Mouse (Mus musculus) bone marrow, adult 2 months (tissue): Measurements from ENCODE around the gene Mrto4. TPM values are rescaled to one million over a fixed set of nuclear protein-coding genes. Genes with fewer than 3 reads are reported as not detected.
"Not testable (repeated sequence)": the region's sequence is repeated elsewhere in the genome, so short reads cannot be mapped to it uniquely, and the experiment has no call there.

Source experiments
- H3K27ac ChIP-seq: fragments of 200-500 bp; 2 replicates; pipeline ENCODE4 v1.5.1; 2012; ENCODE audit warnings: low read depth, mild to moderate bottlenecking, control low read depth, inconsistent platforms, low read length; ENCODE audit not compliant: control insufficient read depth, poor library complexity, insufficient read depth
- H3K4me1 ChIP-seq: fragments of 200-500 bp; 2 replicates; pipeline ENCODE4 v1.6.1; 2011; ENCODE audit warnings: low read length; ENCODE audit not compliant: control insufficient read depth, insufficient read depth
- H3K4me3 ChIP-seq: fragments of 200-500 bp; replicated peaks from 2 replicates; pipeline ENCODE3; 2011; ENCODE audit warnings: mild to moderate bottlenecking, low read depth, low read length, control low read depth; ENCODE audit not compliant: control insufficient read depth
- CTCF ChIP-seq: fragments of 200-500 bp; IDR thresholded peaks from 2 replicates; pipeline ENCODE4 v1.5.1; 2011; ENCODE audit warnings: low read length, control low read depth; ENCODE audit not compliant: control insufficient read depth, insufficient read depth
- POLR2A ChIP-seq: fragments of 200-500 bp; IDR thresholded peaks from 2 replicates; pipeline ENCODE4 v1.6.1; 2011; ENCODE audit warnings: low read depth, mild to moderate bottlenecking, control low read depth, low read length, borderline replicate concordance; ENCODE audit not compliant: control insufficient read depth
- WGBS: fragments of 180-500 bp; shearing (Covaris S2); methylation state at CpG from one replicate; pipeline ENCODE4 v1.1.7; 2018; 5-methylcytosine and 5-hydroxymethylcytosine counted together
- polyA plus RNA-seq: library from polyadenylated mRNA; stranded (reverse); fragments of >200 nt; gene quantifications from 2 replicates; pipeline ENCODE4 v1.2.4, GENCODE M21; 2011; ENCODE audit warnings: low replicate concordance; ENCODE audit not compliant: missing spikeins, insufficient read depth, insufficient read length

The Mrto4 gene
- polyA plus RNA-seq, result 64.0 and 64.4 TPM in 2 replicates

DNA sequence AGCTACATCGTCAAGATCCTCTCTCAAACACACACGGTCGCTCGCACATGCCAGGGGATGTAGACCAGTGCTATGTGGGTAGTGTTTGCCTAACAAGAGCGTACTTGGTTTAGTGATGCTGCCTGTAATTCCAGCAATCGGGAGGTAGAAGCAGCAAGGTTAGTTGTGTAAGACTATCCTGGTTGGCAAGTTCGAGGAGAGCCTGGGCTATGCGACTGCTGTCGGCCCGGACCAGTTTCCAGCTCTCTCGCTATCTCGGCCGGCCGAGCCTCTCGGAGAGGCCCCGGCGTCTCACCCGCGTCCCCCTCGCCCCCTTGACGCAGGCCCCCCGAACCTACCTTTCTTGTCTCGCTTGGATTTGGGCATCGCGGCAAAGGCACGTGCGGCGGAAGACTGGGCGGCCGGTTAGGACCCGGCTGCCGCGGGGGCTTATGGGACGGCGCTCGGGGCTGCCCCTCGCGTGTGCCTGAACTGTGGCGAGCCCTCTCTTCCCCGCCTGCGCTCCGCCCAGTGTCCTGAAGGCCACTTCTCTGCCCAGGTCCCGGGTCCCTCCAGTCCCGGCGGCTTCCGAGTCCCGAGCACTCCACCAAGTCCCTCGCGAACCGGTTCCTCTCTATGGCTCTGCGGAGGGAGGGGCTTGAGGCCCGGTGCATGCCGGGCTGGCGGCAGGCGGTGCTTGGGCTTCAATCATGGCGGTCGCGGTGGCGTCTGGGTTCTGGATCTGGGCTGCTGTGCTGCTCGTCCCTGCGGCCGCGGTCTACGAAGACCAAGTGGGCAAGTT is at the start of gene Mrto4, which contains the start of the genes Emc1 and Ubr4:
TSS of gene Mrto4 (minus strand) at position 646 of the 781 bp plus-strand sequence.
TSS of gene Emc1 (plus strand) at position 657 of the 781 bp plus-strand sequence.
TSS of gene Ubr4 (plus strand) at position 679 of the 781 bp plus-strand sequence.
- Histone ChIP-seq H3K4me1 (peaks cover 5% of the 10 kb centered on the region), H3K4me3 (peak within 1 kb of the TSS; percentile 95), H3K27ac (peak within 1 kb of the TSS; percentile 99)
- WGBS, result under 1% methylated on average over 64 of the region's 64 CpGs
- peak; percentile 56; the same call in 1 of the 2 replicates for TF ChIP-seq POLR2A
- TF ChIP-seq CTCF, result no peak

DNA sequence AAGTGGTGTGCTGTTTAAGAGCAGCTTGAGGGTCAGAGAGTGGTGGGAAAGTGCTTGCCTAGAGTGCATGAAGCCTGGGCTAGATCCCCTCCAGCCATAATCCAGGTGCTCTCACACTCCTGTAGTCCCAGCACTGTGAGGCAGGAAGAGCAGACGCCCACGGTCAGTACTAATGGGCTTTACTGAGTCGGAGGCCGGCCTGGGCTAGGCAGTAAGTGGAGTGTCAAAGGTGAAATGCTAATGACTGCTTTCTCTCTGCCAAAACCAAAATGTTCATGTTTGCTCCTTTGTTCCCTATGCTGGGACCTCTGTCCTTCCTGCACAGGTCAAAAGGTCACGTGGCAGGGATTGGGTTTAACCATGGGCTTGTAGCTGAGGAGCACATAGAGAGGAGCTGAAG is 48.1 kb upstream of the Mrto4 start:
- 84% methylated on average over 5 of the region's 5 CpGs for WGBS
- TF ChIP-seq CTCF, result no peak
- no peak overlapping the region for H3K27ac ChIP-seq

DNA sequence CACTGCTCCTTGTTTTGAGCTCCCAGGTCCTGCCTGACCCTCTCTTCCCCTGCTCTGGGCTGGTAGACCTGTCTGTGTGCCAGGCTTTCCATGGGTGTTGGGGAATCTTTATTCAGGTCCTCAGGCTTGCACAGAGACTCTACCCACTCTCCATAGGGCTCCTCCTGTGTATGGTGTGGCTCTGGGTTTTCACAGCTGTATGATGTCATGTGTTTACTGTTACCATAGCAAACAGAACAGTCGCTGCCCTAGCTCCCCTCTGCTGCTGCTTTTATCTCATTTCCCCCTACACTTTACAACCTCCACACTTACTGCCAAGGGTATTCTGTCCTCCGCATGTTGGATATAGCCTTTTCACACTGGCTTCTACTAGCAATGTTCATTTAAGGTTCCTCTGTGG is 43.1 kb upstream of the Mrto4 start:
- no peak overlapping the region for H3K4me3 ChIP-seq
- no peak overlapping the region for H3K27ac ChIP-seq
- whole genome bisulfite sequencing, result 54% methylated on average over 2 of the region's 2 CpGs
- no peaks in the 10 kb centered on the region for H3K4me1 ChIP-seq
- TF ChIP-seq POLR2A, result no peak
- TF ChIP-seq CTCF, result no peak

More for the DNA sequence above, 48.1 kb upstream of the Mrto4 start:
- Histone ChIP-seq H3K4me3 (no peak overlapping the region), H3K4me1 (no peaks in the 10 kb centered on the region)

DNA sequence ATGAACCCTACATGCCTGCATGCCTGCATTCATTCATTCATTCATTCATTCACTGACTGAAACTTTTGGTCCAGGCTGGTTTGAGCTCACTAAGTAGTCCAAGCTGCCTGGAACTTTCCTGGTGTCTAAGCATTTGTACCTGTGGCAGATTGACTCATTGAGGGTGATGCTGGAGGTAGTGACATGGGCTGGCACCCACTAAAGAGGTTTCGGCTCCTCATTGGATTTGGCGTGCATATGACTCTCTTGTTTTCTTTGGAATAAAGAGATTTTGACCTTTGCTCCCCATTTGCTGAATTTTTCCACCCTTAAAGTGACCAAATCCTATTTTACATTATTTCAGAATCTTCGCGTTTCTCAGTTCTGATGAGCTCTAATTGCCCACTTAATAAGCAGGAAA is 37.2 kb upstream of the Mrto4 start:
- WGBS, result 93% methylated on average over 4 of the region's 4 CpGs
- no peak overlapping the region for H3K27ac ChIP-seq
- H3K4me1 ChIP-seq, result no peaks in the 10 kb centered on the region
- no peak overlapping the region for H3K4me3 ChIP-seq
- no peak for TF ChIP-seq POLR2A

DNA sequence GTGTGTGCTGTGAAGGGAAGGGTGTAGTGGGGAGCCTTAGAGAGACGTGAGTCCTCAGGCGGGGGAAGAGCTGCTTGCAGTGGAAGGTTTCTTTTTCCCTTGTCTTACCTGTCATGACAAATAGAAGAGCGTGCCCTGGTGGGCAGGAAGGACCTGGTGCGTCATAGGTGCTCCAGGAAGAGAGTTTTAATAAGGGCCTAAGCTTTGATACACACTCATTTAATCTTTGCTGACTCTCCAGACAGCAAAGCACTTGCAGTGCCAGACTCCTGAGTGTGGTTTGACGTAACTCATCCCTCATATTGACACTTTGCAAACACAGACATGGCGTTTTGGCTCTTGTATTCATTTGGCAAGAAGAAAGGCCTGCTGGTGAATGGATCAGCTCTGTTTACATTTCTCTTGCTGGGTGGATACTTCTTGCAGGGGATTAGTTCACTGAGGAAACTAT is 34.5 kb upstream of the Mrto4 start:
- 88% methylated on average over 6 of the region's 6 CpGs for WGBS

DNA sequence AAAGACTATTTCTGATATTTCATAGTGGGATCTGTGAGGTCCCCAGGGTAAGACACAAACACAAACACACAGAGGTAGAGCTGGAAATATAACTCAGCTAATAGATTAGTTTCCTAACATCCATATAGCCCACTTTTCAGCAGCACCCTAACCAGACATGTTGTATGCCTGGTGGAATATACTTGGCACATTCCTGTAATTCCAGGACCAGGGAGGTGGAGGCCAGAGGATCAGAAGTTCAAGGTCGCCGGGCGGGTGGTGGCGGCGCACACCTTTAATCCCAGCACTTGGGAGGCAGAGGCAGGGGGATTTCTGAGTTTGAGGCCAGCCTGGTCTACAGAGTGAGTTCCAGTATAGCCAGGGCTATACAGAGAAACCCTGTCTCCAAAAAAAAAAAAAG is 33.5 kb upstream of the Mrto4 start:
- 93% methylated on average over 5 of the region's 5 CpGs for WGBS
- not testable (repeated sequence) for H3K27ac ChIP-seq, H3K4me1 ChIP-seq, H3K4me3 ChIP-seq

More for the DNA sequence above, 34.5 kb upstream of the Mrto4 start:
- peaks cover 4% of the 10 kb centered on the region; the same call in 1 of the 2 replicates for H3K4me1 ChIP-seq
- TF ChIP-seq CTCF, result no peak
- TF ChIP-seq POLR2A, result no peak
- no peak overlapping the region for H3K27ac ChIP-seq
- no peak overlapping the region for H3K4me3 ChIP-seq

GRCm38 (mm10) chr4:139382231-139382630 is 29.9 kb upstream of the Mrto4 start:
- TF ChIP-seq POLR2A (no peak), CTCF (no peak)
- Histone ChIP-seq H3K4me3 (peak overlapping the region; percentile 68), H3K27ac (peak overlapping the region; percentile 24; the same call in 1 of the 2 replicates), H3K4me1 (peaks cover 4% of the 10 kb centered on the region; the same call in 1 of the 2 replicates)
- WGBS, result 14% methylated on average over 7 of the region's 7 CpGs

- H3K4me3 ChIP-seq, result peak overlapping the region; percentile 96
- no peak overlapping the region for H3K27ac ChIP-seq
- peaks cover 4% of the 10 kb centered on the region; the same call in 1 of the 2 replicates for H3K4me1 ChIP-seq
- WGBS, result 6% methylated on average over 4 of the region's 4 CpGs
- no peak for TF ChIP-seq CTCF
- TF ChIP-seq POLR2A, result no peak
Measured at GRCm38 (mm10) chr4:139381452-139381845, 29.1 kb upstream of the Mrto4 start.
